Mouse (Mus musculus) E14TG2a.4 (cell line): ENCODE results near the gene Cox6b1.

Experiments
- H3K27me3 ChIP-seq: 2 replicates; pipeline ENCODE4 v1.6.1; 2014; ENCODE audit warnings: low read length, control low read depth; ENCODE audit not compliant: insufficient read depth
- H3K36me3 ChIP-seq: 2 replicates; pipeline ENCODE4 v1.6.1; 2014; ENCODE audit warnings: low read length, control low read depth; ENCODE audit not compliant: insufficient read depth
- H3K4me1 ChIP-seq: replicated peaks from 2 replicates; pipeline ENCODE4 v1.6.1; 2014; ENCODE audit warnings: low read depth, low read length, control low read depth
- H3K4me3 ChIP-seq: replicated peaks from 2 replicates; pipeline ENCODE4 v1.5.1; 2014; ENCODE audit warnings: mild to moderate bottlenecking, low read length
- H3K9me3 ChIP-seq: 2 replicates; pipeline ENCODE4 v1.6.1; 2014; ENCODE audit warnings: low read length, control low read depth
- CTCF ChIP-seq: conservative IDR thresholded peaks from 2 replicates; pipeline ENCODE4 v1.5.1; 2014; ENCODE audit warnings: low read length
- NANOG ChIP-seq: IDR thresholded peaks from 2 replicates; pipeline ENCODE4 v1.6.1; 2014; ENCODE audit warnings: borderline replicate concordance, low read length, mixed read lengths
- POU5F1 ChIP-seq: IDR thresholded peaks from 2 replicates; pipeline ENCODE4 v1.6.1; 2014; ENCODE audit warnings: low read length, borderline replicate concordance

Cox6b1 gene

GRCm38 (mm10) chr7:30600651-30601050 lies 25.3 kb downstream of the Cox6b1 start:
- TF ChIP-seq CTCF (no peak), POU5F1 (no peak), NANOG (no peak)
- Histone ChIP-seq H3K4me1 (peaks cover 80% of the 10 kb centered on the region), H3K4me3 (peak overlapping the region; percentile 49), H3K27me3 (peaks cover 6% of the 10 kb centered on the region), H3K36me3 (no peaks in the 10 kb centered on the region; the same call in 1 of the 2 replicates), H3K9me3 (no peaks in the 10 kb centered on the region)

- Histone ChIP-seq H3K4me3 (peak overlapping the region; percentile 65), H3K36me3 (no peaks in the 10 kb centered on the region), H3K27me3 (peaks cover 6% of the 10 kb centered on the region), H3K9me3 (no peaks in the 10 kb centered on the region), H3K4me1 (peaks cover 80% of the 10 kb centered on the region)
- TF ChIP-seq POU5F1 (no peak), NANOG (no peak), CTCF (no peak)
These were observed 26.0 kb downstream of the Cox6b1 start for GRCm38 (mm10) chr7:30599933-30600353.

- peaks cover 80% of the 10 kb centered on the region for H3K4me1 ChIP-seq
- no peaks in the 10 kb centered on the region for H3K9me3 ChIP-seq
- peak within 1 kb of the TSS; percentile 65 for H3K4me3 ChIP-seq
- no peaks in the 10 kb centered on the region for H3K36me3 ChIP-seq
- H3K27me3 ChIP-seq, result peaks cover 6% of the 10 kb centered on the region
- TF ChIP-seq CTCF, result no peak
- no peak for TF ChIP-seq POU5F1
- TF ChIP-seq NANOG, result no peak
These were observed 27.2 kb downstream of the Cox6b1 start, which contains the start of gene Zbtb32 for GRCm38 (mm10) chr7:30598786-30599185. Gene Zbtb32 (minus strand): TSS chr7:30598909.

GRCm38 (mm10) chr7:30596811-30597210 lies 29.1 kb downstream of the Cox6b1 start:
- Histone ChIP-seq H3K27me3 (peaks cover 6% of the 10 kb centered on the region), H3K4me3 (no peak overlapping the region), H3K9me3 (no peaks in the 10 kb centered on the region), H3K4me1 (peaks cover 80% of the 10 kb centered on the region), H3K36me3 (no peaks in the 10 kb centered on the region)
- TF ChIP-seq NANOG (no peak), CTCF (no peak), POU5F1 (no peak)

GRCm38 (mm10) chr7:30596093-30596492 lies 29.9 kb downstream of the Cox6b1 start:
- H3K4me3 ChIP-seq, result no peak overlapping the region
- peaks cover 80% of the 10 kb centered on the region for H3K4me1 ChIP-seq
- 0 out of 2 replicates have a peak, but pooled peaks cover 3% of the 10 kb centered on the region for H3K36me3 ChIP-seq
- H3K9me3 ChIP-seq, result no peaks in the 10 kb centered on the region
- TF ChIP-seq POU5F1, result no peak
- TF ChIP-seq CTCF, result no peak
- TF ChIP-seq NANOG, result no peak
- peaks cover 6% of the 10 kb centered on the region for H3K27me3 ChIP-seq

- TF ChIP-seq POU5F1, result no peak
- TF ChIP-seq NANOG, result no peak
- TF ChIP-seq CTCF, result no peak
- Histone ChIP-seq H3K36me3 (peaks cover 12% of the 10 kb centered on the region; the same call in 1 of the 2 replicates), H3K9me3 (no peaks in the 10 kb centered on the region), H3K4me1 (peaks cover 82% of the 10 kb centered on the region), H3K27me3 (peaks cover 6% of the 10 kb centered on the region), H3K4me3 (0 out of 2 replicates have a peak overlapping the region, but pooled peaks have one; percentile 20)
These were observed 31.4 kb downstream of the Cox6b1 start for GRCm38 (mm10) chr7:30594510-30595024.

GRCm38 (mm10) chr7:30593579-30594509 lies 32.1 kb downstream of the Cox6b1 start:
- H3K4me1 ChIP-seq, result peaks cover 75% of the 10 kb centered on the region
- H3K27me3 ChIP-seq, result peaks cover 6% of the 10 kb centered on the region
- no peak for TF ChIP-seq CTCF
- no peak for TF ChIP-seq POU5F1
- TF ChIP-seq NANOG, result no peak
- H3K36me3 ChIP-seq, result peaks cover 12% of the 10 kb centered on the region; the same call in 1 of the 2 replicates
- H3K9me3 ChIP-seq, result no peaks in the 10 kb centered on the region
- H3K4me3 ChIP-seq, result 0 out of 2 replicates have a peak overlapping the region, but pooled peaks have one; percentile 37

- H3K36me3 ChIP-seq, result peaks cover 12% of the 10 kb centered on the region; the same call in 1 of the 2 replicates
- H3K9me3 ChIP-seq, result no peaks in the 10 kb centered on the region
- TF ChIP-seq POU5F1 (no peak), NANOG (no peak), CTCF (no peak)
- no peaks in the 10 kb centered on the region for H3K27me3 ChIP-seq
- peaks cover 66% of the 10 kb centered on the region for H3K4me1 ChIP-seq
- peak overlapping the region; percentile 37; the same call in 1 of the 2 replicates for H3K4me3 ChIP-seq
These were observed 33.1 kb downstream of the Cox6b1 start for GRCm38 (mm10) chr7:30592772-30593423.
